Mouse (Mus musculus): ENCODE results near the gene Stk32c. TPM values are rescaled to one million over a fixed set of nuclear protein-coding genes. Genes with fewer than 3 reads are reported as not detected.

Stk32c gene
- total RNA-seq, 1 experiment from 2014 or later: 2.7 TPM

GRCm38 (mm10) chr7:139139921-139140461 is 73.1 kb downstream of the Stk32c start:
- DNase-seq: no peak

DNA sequence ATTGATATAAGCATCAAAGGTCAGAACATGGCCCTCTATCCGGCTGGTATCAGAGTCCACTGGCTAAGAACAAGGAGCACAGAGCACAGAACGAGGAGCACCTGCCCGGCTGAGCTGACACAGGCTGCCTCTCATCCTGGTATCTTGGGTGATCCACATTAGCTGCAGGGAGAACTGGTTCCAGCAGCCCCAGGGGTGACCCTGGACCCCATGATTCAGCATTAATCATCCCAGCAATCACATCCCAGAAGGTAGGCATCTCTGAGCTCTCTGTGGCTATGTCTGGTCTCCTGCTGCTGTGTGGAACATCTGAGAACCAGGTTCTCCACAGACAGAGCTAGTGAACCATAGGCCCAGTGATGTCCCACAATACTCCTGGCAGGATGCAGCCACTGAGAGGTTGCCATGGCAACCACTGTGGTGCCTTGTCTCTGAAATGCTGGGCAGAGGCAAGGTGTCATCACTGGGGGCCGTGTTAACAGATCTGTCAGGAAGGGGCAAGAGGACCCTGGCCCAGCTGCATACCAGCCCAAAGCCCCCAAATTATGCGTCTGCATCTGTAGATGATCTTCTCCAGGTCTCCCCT is 76.1 kb downstream of the Stk32c start:
- DNase-seq: peak; percentile 25

DNA sequence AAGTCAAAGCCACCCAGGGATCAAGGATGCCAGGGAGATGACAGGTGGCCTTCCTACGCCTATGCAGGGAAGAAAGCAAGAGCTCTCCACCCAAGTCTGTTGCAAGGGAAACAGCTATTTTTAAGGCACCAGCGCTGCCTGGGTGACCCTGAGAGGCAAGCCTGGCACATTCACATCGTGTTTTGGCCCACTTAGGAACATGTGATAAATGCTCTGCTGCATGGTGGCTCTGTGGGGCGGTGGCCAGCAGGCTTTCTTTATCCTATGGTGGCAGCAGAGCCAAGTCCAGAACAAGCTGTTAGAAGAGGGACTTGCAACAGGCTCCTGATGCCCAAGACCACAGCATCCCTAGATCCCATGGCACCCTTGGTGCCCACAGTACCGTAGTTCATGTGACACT is 77.9 kb downstream of the Stk32c start:
- DNase-seq: no peak

DNA sequence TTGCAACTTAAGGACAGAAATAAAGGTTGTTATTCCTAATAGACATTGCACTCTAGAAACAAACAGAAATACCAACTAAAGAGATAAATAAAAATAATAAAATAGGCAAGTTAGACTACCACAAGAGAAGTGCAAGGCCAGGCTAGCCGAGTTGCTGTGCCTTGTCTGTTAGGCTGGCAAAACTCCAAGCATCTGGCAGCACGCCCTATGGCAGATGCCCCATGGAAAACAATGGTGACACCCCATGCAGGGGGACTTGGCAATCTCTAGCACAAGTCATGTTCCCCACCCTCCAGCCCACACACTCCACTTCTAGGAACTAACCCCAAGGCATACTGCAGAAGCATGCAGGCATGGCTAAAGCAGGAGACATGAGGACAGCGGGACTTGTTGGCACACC is 79.7 kb downstream of the Stk32c start:
- DNase-seq: peak; percentile 79

GRCm38 (mm10) chr7:139131538-139131937 is 81.6 kb downstream of the Stk32c start:
- no peak for DNase-seq

- DNase-seq: peak; percentile 21
Observed at GRCm38 (mm10) chr7:139130361-139130760, 82.7 kb downstream of the Stk32c start.

- no peak for DNase-seq
Observed at GRCm38 (mm10) chr7:139128994-139129393, 84.1 kb downstream of the Stk32c start.

GRCm38 (mm10) chr7:139126549-139126948 is 86.6 kb downstream of the Stk32c start:
- DNase-seq: no peak

DNA sequence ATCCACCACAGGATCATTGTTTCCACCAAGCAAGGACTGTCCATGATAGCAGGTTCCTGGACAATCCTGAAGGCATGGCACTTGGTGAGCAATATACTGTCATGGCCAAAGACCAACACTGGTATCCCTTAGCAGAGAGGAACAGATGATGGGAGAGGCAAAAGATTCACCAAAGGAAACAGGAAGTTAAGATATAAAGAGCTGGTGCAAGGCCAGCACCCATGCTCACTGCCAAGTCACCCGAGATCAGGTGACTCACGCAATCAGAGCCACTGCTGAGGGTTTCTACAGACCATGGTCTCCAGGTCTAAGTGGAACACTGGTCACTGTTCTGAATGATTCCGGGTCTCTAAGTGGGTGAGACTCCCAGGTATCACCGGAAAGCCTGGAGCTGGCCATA is 87.2 kb downstream of the Stk32c start:
- DNase-seq: no peak

GRCm38 (mm10) chr7:139119775-139120153 is 93.3 kb downstream of the Stk32c start:
- no peak for DNase-seq

DNA sequence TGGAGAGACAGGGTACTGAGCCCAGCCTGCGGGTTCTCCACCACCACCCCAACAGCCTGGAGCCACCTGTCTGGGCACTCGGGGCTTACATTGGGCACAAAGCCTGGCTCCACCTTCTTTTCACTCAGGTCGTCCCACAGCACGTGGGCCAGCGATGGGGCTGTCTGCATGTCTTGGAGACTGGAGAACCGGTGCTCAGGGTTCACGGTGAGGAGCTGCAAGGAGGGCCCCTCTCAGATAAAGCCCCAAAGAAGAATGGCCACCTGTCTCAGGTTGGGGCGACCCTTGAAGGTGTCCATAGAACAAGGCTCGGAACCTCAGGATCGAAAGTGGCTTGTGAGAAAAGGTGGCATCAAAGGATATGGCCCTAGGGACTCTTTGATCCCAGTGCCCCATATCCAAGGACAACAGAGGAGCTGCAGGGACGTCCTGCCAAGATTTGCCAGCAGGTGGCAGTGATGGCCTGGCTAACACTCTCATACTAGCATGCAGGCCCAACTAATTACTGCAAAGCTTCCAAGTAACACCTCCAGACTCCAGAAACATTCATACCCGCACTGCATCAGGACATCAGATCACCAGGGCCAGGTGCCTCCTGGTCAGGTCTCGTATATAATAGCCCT is 93.8 kb downstream of the Stk32c start:
- DNase-seq: peak; percentile 88

DNA sequence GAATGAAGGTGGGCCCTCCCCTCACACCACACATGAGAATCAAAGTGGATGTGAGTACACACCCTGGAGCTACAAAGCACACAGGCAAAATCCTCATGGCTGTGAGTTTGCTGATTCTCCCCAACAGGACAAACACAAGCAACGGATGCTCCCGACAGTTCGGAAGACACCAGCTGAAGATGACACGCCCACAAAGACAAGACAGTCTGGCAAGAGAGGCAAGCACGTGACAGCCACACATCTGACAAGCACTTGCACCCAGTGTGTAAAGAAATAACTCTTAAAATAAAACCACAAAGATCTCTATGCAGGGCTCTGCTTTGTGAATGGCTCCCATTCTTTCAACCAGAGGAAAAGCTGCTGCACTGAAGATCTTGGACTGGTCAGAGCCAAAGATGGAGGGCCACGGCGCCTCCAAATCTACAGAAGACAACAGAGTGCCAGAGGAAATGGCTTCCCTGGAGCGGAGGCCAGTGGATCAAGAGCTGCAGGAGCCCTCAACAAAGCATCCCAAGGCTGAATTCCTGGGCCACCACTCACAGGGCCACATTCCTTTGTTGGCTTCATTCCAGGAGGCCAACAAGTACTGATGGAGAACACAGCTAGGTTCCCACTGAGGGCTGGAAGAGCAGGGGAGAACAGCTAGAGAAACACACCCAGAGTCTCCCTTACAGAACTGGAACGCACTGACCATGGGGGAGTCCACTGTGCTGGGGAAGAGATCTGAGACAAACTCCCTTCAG is 105.0 kb downstream of the Stk32c start:
- DNase-seq: peak; percentile 70

DNA sequence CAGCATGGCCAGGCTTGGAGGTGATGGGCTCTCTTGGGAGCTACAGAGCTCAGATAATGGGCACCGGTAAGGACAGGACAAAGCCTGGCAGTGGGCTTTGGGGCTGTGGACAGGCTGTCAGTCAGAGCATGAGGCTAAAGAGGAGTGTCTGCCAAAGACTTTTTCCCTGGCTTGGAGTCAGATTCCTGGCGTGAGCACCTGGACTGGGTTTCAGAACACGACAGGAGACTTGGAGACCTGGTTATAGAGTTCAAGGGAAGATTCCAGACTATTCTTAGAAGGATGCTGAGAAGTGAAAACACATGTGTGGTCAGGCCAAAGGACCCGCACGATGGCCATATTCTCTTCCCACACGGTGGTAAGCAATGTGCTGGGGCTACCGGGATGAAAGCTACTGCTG is 107.4 kb downstream of the Stk32c start:
- DNase-seq: no peak

DNA sequence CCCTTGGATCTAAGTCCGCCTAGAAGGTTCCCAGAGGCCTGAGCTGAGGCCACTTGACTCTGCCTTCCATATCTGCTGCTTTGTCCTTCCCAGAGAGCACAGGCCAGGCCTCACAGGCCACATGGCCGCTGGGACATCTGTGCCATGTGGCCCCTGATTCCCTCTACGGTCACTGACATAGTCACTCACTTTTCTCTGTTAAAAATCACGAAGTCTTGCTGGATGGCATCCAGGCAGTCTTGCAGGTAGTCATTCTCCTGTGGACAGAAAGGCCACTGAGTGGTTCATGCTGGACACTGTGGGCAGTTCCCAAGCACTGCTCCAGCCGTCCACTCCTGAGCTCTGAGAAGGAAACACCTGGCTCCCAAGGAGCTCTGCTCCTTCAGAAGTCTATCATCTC is 108.0 kb downstream of the Stk32c start:
- no peak for DNase-seq

DNA sequence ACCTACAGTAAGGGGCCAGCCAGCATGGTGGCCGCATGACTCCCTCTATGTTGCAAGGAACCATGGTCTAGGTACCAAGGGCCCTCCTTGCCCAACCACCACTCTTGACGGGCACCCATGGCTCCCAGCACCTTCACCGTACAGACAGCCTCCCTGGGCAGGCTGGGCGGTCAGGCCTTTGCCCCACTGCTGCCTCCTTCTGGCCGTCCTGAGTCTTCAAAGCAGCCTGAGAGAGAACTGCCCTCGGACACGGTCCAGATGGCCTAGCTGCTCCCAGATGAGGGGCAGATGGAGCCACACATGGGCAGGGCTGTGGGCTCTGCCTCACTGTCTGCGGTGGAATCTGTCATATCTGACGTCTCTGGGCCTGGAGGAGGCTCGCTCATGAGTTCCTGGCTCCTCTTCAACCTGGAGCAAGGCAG is 109.1 kb downstream of the Stk32c start:
- DNase-seq: peak; percentile 22

GRCm38 (mm10) chr7:139101826-139102225 is 111.3 kb downstream of the Stk32c start:
- no peak for DNase-seq

DNA sequence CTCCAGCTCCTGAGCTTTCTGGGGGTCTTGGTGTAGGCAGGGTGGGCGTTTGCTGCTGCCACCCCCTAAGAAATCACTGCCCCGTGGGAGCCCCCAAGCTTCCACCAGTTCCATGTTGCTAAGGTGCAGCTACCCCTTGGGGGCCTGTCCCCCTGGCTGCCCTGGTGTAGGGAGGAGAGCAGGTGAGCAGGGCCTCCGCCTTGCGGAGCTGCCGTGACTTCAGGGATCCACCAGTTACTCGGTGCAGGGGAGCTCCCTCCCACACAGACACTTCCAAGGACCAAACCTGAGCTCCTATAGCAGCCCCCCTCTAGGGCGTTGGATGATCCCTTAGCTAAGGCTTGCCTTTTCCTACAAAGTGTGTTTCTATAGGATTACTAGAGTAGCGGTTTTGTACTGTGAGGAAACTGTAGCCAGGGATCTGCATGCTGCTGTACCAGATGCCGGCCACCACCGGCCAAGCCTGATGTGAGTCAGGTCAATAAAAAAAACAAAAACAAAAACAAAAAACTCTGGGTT is 111.8 kb downstream of the Stk32c start:
- DNase-seq: no peak

- no peak for DNase-seq
Observed at GRCm38 (mm10) chr7:139100531-139101095, 112.5 kb downstream of the Stk32c start.

GRCm38 (mm10) chr7:139096399-139096798 is 116.7 kb downstream of the Stk32c start:
- DNase-seq: no peak

DNA sequence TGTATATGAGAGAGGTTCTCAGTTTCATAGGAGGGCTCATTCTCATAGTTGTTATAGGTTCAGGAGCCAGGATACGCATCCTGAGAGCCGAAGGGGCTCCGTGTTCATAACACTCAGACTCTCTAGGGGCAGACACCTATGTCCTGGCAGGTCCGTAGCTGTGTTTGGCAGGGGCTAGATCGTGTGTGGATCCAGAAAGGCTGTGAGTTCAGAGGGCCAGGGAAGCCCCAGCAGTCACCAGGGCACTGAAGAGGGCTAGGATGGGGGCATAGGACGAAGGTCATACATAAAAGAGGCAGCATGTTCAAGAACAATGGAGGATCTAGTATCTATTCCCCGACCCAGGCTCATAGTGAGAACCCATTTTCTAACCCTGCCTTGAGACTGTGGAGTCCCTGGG is 117.8 kb downstream of the Stk32c start:
- DNase-seq: no peak

- DNase-seq: no peak
Observed at GRCm38 (mm10) chr7:139094761-139095160, 118.3 kb downstream of the Stk32c start.

DNA sequence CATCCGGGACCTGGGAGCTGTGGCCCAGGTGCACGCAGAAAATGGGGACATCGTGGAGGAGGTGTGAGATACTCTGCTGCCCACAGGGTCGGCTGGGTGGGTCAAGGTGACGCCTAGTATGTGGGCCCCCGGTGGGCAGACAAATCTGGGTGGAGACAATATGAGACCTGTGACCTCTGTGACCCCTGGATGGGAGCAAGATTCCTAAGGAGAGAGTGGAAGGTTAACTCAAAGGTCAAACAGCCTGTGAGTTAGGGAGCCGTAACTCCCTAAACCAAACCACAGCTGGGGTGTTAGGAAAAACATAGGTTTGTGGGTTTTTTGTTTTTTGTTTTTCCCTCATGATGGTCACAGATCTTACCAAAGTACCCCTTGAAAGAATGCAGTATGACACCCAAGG is 119.3 kb downstream of the Stk32c start:
- no peak for DNase-seq

DNA sequence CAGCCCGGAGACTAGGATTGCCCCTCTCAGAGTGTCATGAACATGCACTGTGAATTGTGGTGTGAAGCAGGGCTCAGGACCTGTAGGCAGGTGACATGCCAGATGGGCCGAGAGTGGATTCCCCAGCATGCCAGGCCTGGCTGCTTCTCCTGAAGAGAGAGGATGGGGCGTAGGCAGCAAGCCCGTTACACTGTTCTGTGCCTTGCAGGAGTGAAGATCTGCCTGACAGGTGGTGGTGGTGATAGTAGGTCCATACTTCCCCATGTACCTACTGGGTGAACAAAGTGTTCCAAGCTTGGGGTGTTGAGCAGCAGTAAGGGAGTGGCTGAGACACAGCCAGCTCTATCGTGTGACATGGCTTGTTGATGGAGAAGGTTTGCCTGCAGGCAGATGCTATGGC is 120.0 kb downstream of the Stk32c start:
- DNase-seq: no peak

All from adrenal gland, postnatal 14 days (tissue).